Mouse (Mus musculus): Measurements from ENCODE around the gene Commd1. TPM values are rescaled to one million over a fixed set of nuclear protein-coding genes. Genes with fewer than 3 reads are reported as not detected.

The Commd1 gene
- polyA plus RNA-seq, 1 experiment = 5.2 TPM

GRCm38 (mm10) chr11:22864305-22865060 is 117.7 kb downstream of the Commd1 start:
- Histone ChIP-seq H3K9me3 (ENCODE audit: control insufficient read depth, low read length) (no peaks in the 10 kb centered on the region), H3K36me3 (ENCODE audit: control insufficient read depth) (no peaks in the 10 kb centered on the region), H3K4me3 (replicated peaks) (no peak overlapping the region), H3K27me3 (ENCODE audit: control insufficient read depth) (peaks cover 5% of the 10 kb centered on the region; the same call in 1 of the 2 replicates), H3K4me1 (ENCODE audit: control insufficient read depth) (peaks cover 13% of the 10 kb centered on the region)
- TF ChIP-seq TAL1 (IDR thresholded peaks at IDR 0.05; ENCODE audit: low read length) (no peak), GATA1 (IDR thresholded peaks at IDR 0.05; ENCODE audit: low read length) (no peak)

- no peak for TF ChIP-seq TAL1 (IDR thresholded peaks at IDR 0.05; ENCODE audit: low read length)
- Histone ChIP-seq H3K27me3 (ENCODE audit: control insufficient read depth) (peaks cover 12% of the 10 kb centered on the region), H3K36me3 (ENCODE audit: control insufficient read depth) (no peaks in the 10 kb centered on the region), H3K4me3 (replicated peaks) (no peak overlapping the region), H3K4me1 (ENCODE audit: control insufficient read depth) (peaks cover 20% of the 10 kb centered on the region), H3K9me3 (ENCODE audit: control insufficient read depth, low read length) (no peaks in the 10 kb centered on the region)
These were observed 118.6 kb downstream of the Commd1 start for GRCm38 (mm10) chr11:22863581-22863980.

- no peaks in the 10 kb centered on the region for H3K36me3 ChIP-seq (ENCODE audit: control insufficient read depth)
- no peaks in the 10 kb centered on the region for H3K9me3 ChIP-seq (ENCODE audit: control insufficient read depth, low read length)
- peaks cover 34% of the 10 kb centered on the region for H3K4me1 ChIP-seq (ENCODE audit: control insufficient read depth)
- peaks cover 25% of the 10 kb centered on the region for H3K27me3 ChIP-seq (ENCODE audit: control insufficient read depth)
- H3K4me3 ChIP-seq (replicated peaks) = no peak overlapping the region
- no peak for TF ChIP-seq TAL1 (IDR thresholded peaks at IDR 0.05; ENCODE audit: low read length)
- no peak for TF ChIP-seq GATA1 (IDR thresholded peaks at IDR 0.05; ENCODE audit: low read length)
These were observed 120.9 kb downstream of the Commd1 start for GRCm38 (mm10) chr11:22861315-22861714.

GRCm38 (mm10) chr11:22860335-22861227 is 121.6 kb downstream of the Commd1 start, which contains the start of gene B3gnt2:
TSS of gene B3gnt2 (minus strand) at chr11:22860961.
- Histone ChIP-seq H3K36me3 (ENCODE audit: control insufficient read depth) (no peaks in the 10 kb centered on the region), H3K4me1 (ENCODE audit: control insufficient read depth) (peaks cover 35% of the 10 kb centered on the region), H3K27me3 (ENCODE audit: control insufficient read depth) (peaks cover 25% of the 10 kb centered on the region), H3K4me3 (replicated peaks) (peak within 1 kb of the TSS; percentile 82), H3K9me3 (ENCODE audit: control insufficient read depth, low read length) (no peaks in the 10 kb centered on the region)
- TF ChIP-seq GATA1 (IDR thresholded peaks at IDR 0.05; ENCODE audit: low read length) = no peak
- no peak for TF ChIP-seq TAL1 (IDR thresholded peaks at IDR 0.05; ENCODE audit: low read length)

GRCm38 (mm10) chr11:22859633-22860334 is 122.4 kb downstream of the Commd1 start:
- peaks cover 38% of the 10 kb centered on the region for H3K4me1 ChIP-seq (ENCODE audit: control insufficient read depth)
- H3K4me3 ChIP-seq (replicated peaks) = peak overlapping the region; percentile 82
- no peaks in the 10 kb centered on the region for H3K36me3 ChIP-seq (ENCODE audit: control insufficient read depth)
- peaks cover 25% of the 10 kb centered on the region for H3K27me3 ChIP-seq (ENCODE audit: control insufficient read depth)
- TF ChIP-seq GATA1 (IDR thresholded peaks at IDR 0.05; ENCODE audit: low read length) (no peak), TAL1 (IDR thresholded peaks at IDR 0.05; ENCODE audit: low read length) (no peak)
- H3K9me3 ChIP-seq (ENCODE audit: control insufficient read depth, low read length) = no peaks in the 10 kb centered on the region

GRCm38 (mm10) chr11:22859301-22859632 is 122.9 kb downstream of the Commd1 start:
- peaks cover 25% of the 10 kb centered on the region for H3K27me3 ChIP-seq (ENCODE audit: control insufficient read depth)
- peak overlapping the region; percentile 82 for H3K4me3 ChIP-seq (replicated peaks)
- no peaks in the 10 kb centered on the region for H3K36me3 ChIP-seq (ENCODE audit: control insufficient read depth)
- peaks cover 41% of the 10 kb centered on the region for H3K4me1 ChIP-seq (ENCODE audit: control insufficient read depth)
- TF ChIP-seq GATA1 (IDR thresholded peaks at IDR 0.05; ENCODE audit: low read length) = no peak
- TF ChIP-seq TAL1 (IDR thresholded peaks at IDR 0.05; ENCODE audit: low read length) = no peak
- no peaks in the 10 kb centered on the region for H3K9me3 ChIP-seq (ENCODE audit: control insufficient read depth, low read length)

GRCm38 (mm10) chr11:22858441-22859300 is 123.5 kb downstream of the Commd1 start:
- TF ChIP-seq GATA1 (IDR thresholded peaks at IDR 0.05; ENCODE audit: low read length) = no peak
- no peak for TF ChIP-seq TAL1 (IDR thresholded peaks at IDR 0.05; ENCODE audit: low read length)
- peaks cover 25% of the 10 kb centered on the region for H3K27me3 ChIP-seq (ENCODE audit: control insufficient read depth)
- no peaks in the 10 kb centered on the region; the same call in 1 of the 2 replicates for H3K36me3 ChIP-seq (ENCODE audit: control insufficient read depth)
- no peaks in the 10 kb centered on the region for H3K9me3 ChIP-seq (ENCODE audit: control insufficient read depth, low read length)
- H3K4me1 ChIP-seq (ENCODE audit: control insufficient read depth) = peaks cover 45% of the 10 kb centered on the region
- peak overlapping the region; percentile 82 for H3K4me3 ChIP-seq (replicated peaks)

Data from erythroblast, embryonic 14.5 days (primary cell).